Mouse (Mus musculus) cerebellum, postnatal 36 days (tissue): ENCODE data around the gene Prr22.

ENCODE experiments used
- DNase-seq, 2 experiments: peaks; one replicate each; pipeline ENCODE4 v3.0.0; 2021 to 2022; ENCODE audit warnings: mixed read lengths in 2 of 2

Prr22 gene

DNA sequence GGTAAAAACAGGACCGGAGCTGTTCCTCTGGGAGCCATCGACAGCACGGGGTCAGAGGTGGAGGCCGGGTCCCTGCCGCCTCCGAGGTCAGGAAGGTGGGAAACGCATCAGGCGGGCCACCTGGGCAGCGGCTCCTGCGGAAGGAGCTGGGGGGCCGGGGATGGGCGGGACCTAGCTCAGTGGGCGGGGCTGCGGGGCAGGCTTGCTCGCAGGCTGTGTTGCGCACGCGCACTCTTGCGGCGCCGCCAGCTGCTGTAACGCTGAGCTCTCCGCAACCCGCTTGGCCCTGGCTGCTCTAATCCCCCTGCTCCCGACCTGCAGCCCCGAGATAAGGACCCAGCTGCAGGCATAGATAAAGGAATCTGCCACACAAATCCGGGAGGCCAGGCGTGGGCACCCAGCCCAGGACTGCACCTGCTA is 8.0 kb upstream of the Prr22 start:
- peak; percentile 86 to 89 for DNase-seq

DNA sequence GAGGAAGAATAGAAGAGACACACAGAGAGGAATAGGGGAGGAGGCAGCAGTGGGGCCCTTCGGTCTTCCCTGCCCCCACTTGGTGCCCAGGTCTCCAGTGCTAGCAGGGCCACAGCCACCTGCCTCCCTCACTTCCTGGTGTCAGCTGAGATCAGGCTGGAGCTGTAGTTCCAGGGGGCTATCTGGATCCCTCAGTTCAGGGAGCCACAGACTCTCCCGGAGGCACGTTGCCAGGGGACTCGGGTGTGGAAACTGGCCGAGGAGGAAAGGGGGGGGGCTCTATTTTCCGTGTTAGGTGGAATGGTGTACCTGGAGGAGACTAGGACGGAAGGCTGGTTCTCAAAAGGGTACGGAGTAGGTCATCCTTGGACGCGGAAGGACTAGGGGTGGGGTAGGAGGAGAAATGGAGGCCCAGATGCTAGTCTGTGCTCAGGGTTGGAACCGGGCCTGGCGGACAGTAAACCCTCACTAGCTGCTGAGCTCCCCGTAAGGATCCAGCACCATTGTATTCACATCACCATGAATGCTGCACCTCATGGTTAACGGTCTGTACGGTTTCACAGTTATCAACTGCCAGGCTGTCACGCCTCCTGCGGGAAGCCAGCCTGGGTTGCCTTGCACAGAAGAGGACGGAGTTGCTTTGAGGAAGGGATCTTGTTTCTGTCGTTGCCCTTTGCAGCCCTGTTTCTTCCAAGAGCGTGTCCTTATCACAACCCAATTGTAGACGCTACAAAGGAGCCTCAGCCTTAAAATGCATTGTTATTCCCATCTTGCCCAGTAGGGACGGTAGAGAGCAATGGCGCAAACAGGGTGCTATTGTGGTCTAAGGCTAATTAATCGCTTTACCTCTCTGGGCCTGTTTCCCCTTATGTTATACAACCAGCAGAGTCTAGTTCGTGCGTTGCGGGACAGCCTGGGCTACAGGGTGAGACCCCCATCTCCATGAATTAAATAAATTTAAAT is 7.0 kb upstream of the Prr22 start:
- DNase-seq = peak; percentile 59 to 78

DNA sequence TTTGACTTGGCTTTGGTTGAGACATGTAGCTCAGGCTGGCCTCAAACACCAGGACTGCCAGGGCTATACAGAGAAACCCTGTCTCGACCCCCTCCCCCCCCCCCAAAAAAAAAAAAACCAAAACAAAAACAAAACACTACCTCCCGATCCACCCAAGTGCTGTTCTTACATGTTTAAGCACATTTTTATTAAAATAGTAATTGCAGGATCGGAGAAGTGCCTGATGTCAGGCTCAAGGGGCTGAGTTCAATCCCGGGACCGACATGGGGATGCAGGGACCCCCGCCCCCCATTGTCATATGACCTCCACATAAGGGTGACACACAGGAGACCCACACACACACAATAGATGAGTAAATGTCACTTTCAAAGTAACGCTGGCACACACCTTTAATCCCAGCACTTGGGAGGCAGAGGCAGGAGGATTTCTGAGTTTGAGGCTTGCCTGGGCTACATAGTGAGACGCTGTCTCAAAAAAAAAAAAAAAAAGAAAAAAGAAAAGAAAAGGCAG is 6.3 kb upstream of the Prr22 start:
- DNase-seq = no peak

DNA sequence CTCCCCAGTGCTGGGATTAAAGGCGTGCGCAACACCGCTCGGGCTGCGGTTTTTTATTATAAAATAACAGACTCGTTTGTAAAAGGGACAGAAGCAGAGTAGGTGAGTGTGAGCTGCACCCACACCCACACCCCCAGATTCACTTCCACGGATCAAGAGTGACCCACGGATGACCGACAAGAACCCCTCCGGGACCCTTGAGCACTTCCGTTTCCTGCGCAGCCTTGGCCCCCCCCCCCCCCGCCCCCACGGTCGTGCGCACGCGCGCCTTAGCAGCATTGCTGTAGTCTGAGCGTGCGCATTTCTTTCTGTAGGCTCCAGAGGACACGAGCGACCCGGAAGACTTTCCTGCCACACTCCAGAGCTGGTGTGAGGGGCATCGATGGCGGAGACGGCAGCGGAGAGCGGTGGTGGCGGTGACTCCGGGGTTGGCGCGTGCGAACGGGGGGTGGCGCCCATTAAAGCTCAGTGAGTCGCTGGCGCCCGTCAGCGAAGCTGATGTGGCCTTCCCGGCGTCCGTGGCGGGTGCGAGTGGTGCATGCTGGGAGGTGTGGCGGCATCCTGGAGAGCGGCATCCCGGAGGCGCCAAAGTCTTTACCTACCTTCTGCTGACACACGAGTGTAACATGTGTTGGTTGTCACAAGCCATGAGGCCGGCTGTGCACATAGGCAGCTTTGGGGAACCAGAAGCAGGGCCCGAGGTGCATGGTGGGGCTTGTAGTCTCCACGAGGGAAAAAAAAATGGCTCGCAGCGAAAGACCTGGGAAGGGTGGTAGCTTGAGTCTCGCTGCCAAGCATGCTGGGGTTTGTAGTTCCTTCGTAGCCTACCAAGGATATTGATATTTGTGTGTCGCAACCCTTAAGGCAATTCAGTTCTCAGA is 5.3 kb upstream of the Prr22 start, which contains the start of gene Dus3l:
TSS of gene Dus3l (plus strand) at position 284 of the 881 bp plus-strand sequence.
- peak; percentile 81 to 92 for DNase-seq

DNA sequence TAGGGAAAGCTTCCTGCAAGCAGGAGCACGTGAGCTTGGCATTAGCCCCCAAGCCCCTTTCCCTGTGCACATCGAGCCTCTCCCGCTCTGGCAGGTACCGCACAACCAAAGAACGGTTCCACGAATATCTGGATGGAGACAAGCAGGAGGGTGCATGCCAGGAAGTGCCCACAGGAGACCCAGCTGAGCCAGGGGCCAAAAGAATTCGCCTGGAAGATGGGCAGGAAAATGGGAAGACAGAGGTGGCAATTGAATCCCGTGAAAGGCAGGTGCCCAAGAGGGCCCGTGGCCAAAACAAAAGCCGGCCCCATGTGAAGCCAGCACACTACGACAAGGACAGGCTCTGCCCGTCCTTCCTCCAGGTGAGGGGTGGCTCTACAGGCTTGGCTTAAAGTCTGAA is 4.6 kb upstream of the Prr22 start:
- DNase-seq = no peak

DNA sequence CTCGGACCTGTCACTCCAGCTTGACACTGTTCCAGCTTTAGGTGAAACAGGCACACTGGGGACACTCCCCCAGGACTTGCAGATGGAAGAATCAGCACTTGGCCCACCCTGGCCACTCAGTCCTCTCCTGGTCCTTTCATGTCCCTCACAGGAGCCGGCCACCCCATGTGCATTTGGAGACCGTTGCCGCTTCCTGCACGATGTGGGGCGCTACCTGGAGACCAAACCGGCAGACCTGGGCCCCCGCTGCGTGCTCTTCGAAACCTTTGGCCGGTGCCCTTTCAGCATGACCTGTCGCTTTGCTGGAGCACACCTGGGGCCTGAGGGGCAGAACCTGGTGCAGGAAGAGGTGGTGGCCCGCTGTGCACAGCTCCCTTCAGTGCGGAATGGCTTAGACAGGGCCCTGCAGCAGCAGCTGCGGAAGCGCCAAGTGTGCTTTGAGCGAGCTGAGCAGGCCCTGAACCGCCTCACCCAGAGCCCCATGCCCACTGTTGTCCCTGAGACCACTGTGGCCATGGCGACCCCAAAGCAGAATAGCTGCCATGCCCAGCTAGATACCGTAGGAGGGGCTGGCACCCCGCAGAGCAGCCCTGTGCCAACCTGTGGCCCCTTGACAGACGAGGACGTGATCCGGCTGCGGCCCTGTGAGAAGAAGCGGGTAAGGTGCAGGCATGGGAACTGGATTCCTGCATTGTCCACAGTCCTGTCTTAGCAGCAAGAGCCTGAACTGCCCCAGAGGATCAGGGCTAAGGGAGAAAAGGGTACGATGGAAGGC is 3.2 kb upstream of the Prr22 start:
- no peak for DNase-seq

DNA sequence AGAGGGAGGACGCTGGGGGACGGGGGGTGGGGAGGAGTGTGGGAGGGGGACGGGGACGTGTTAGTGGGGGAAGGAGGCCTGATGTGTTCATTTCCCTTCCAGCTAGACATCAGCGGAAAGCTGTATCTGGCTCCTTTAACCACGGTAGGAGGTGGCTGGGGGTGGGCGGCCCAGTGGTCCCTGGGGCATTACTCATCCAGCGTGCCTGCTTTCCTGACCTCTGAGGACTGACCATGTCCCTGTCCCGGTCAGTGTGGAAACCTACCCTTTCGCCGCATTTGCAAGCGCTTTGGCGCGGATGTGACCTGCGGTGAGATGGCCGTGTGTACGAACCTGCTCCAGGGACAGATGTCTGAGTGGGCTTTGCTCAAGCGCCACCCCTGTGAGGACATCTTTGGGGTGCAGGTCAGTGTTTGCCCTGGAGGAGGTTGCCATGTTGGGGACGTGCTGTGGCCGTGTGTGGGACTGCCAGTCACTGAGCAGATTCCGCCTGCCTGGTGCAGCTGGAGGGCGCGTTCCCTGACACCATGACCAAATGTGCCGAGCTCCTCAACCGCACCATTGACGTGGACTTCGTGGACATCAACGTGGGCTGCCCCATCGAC is 2.4 kb upstream of the Prr22 start:
- no peak for DNase-seq

DNA sequence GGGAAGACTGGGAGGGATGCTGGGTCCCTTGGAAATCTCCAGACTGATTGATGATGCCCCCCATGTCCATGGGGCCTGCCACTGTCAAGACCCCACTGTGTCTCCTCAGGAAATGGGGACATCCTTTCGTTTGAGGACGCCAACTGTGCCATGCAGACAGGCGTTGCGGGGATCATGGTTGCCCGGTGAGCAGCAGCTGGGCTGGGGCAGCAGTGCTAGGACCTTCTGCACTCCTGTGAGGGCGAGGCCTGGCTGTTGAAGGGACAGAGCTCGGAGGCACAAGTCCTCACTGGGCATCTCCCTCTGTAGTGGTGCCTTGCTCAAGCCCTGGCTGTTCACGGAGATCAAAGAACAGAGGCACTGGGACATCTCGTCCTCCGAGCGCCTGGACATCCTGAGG is 1.1 kb upstream of the Prr22 start:
- DNase-seq = no peak

DNA sequence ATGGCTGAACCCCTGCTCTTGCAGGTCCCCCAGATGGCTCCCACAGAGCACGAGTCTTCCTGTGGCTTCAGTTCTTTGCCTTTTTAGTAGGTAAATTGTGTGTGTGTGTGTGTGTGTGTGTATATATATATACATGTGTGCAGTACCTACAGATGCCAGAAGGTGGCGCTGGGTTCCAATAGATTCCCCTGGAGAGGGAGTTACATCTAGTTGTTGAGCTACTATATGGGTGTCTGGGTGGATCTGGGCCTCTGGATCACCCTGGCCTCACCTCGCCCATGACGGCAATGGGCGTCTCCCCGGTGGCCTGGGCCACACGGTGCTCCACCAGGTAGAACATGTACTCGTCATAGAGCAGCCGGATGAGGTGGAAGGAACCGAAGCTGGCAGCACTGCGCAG is 7.5 kb downstream of the Prr22 start:
- no peak for DNase-seq

DNA sequence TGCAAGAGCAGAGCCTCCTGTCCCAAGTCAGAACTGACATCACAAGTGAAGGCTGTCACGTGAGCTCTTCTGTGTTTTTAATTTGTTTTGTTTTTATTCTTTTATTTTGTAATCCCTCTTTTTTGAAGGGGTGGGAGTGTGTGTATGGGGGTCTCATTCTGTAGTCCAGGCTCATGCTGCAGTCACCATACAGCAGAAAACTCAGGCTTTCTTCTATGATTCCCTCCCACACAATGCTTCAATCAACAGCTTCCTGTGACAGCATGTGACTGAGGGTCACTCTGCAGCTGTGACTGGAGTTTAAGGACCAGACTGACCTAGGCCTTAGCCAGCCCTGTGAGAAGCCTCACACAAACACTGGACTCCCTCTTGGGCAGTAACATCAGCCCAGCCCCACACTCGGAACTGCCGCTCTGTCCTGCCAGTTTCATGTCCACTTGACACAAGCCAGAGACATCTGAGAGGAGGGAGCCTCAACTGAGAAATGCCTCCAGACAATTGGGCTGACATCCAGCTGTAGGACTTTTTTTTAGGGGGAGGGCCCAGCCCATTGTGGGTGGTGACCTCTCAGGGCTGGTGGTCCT is 8.8 kb downstream of the Prr22 start:
- no peak for DNase-seq

DNA sequence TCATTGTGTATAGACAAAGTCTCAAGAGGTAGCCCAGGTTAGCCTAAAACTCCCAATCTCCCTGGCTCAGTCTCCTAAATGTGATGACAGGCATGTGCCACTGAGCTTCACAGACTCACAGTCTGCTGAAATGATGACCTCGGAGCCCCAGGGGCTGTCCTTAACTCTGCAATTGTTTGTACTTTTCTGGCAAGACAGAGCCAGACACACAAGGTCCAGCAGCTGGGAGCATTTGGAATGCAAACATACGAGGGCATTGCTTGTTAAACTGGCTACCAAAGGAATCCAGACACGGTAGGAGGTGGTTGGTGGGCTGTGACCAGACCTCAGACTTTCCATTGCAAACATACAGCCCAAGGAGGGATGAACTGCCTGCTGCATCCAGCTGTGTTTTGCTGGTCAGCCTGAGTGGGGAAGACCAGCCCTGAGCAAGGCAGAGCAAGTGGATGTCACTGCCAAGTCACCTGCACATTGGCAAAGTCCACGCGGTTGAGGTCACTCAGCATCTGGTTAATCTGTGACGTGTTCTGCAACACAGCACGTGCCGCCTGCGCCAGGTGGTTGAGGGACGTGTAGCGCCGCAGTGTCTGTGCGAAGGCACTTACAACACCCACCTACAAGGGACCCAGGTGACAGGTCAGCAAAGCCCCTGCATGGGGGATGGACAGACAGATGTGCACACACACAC is 10.4 kb downstream of the Prr22 start:
- no peak for DNase-seq

DNA sequence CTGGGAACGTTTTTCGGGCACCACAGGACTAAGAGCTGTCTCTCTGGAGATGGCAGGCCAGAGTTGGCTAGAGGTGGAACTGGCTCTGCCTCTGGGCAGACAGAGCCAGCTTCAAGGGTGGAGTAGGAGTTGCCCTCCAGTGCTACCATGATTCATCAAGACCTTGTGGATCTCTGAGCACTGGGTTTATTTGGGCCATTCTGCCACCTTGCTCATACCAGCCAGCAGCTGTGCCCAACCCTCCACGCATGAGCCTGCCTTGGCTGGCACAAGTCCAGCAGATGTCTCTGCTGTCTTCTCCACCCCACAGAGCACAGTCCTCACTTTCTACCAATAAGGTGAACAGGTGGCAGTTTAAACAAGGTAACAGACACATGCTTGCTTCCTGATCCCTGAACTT is 18.8 kb downstream of the Prr22 start:
- DNase-seq = no peak

DNA sequence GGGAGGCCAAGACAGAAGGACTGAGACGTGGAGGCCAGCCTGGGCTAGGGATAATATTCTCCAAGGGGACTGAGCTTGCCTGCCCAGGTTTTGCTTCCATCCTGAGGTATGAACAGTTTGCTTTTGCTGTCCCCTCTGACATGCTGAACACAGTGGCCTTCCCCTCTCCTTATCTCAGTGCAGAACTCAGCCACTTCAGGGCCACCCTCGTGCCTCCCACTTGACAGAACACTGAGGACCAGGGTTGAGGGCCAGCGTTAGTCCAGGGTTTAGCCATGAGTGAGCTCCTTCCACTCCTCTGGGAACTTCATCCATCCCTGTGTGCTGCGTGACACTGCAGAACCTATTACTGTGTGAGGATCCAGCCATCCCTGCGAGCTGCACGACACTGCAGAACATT is 19.2 kb downstream of the Prr22 start:
- DNase-seq = no peak

DNA sequence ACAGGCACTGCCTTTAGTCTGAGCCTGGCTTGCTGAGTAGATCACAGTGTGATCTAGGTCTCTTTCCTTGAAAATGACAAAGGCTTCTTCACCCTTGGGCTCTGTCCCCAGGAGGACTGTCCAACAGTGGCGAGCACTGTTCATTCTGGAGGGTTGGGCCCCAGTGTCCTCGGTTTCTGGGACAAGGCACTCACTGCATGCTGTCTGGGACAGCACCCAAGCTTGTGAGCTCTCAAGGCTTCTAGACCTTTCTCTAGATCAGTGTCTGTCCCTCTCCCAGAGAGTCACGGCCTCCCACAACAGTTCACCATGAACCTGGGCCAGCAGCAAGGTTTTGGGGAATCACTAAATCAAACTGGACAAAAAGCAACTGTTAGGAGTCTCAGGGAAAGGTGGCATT is 22.5 kb downstream of the Prr22 start:
- no peak for DNase-seq

DNA sequence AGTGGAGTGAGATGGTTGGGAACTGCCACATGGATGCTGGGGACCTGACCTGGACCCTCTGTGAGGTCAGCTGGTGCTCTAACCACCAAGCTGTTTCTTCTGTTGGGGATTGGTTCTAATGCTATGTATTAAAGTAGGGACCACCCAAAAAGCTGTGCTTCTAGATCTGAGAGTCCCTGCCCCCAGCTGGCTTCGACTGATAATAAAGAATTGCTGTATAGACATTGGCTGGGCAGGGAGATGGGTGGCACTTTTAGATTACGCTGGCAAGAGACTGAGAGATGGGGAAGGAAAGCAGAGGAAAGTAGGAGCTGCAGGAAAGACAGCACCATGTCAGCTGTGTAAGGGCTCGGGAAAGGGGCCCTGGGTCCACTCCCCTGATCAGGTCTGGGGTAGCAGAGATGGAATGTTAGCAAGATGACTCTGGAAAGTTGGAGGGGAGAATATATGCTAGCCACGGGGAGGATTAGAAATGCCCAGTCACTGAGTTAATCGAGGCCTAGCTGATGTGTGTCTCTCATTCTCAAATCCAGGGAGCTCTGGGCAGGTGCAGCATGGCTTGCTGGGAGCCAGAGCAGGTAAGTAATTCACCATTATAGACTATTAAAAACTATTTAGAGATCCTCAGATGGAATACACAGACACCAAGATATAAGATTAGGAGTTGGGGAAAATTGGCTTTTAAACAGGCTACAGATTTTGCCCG is 23.7 kb downstream of the Prr22 start:
- no peak for DNase-seq

DNA sequence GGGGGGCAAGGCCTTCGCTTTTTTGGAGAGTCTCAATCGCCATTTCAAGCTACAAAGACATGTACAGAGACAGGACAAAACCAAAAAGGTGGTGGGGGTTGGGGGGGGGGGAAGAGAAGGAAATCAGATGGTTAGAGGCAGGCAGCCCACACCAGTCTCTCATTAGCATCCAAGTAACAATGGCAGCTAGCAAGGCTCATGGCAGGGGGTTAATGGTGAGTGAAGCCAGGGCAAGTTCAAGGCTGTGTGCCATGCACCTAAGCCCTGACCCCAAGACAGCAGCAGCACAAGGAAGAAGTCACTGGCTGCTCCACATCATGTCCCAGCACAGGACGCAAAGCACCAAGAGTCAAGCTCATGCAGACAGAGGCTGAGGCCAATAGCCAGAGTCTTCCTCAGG is 29.2 kb downstream of the Prr22 start:
- DNase-seq = no peak

DNA sequence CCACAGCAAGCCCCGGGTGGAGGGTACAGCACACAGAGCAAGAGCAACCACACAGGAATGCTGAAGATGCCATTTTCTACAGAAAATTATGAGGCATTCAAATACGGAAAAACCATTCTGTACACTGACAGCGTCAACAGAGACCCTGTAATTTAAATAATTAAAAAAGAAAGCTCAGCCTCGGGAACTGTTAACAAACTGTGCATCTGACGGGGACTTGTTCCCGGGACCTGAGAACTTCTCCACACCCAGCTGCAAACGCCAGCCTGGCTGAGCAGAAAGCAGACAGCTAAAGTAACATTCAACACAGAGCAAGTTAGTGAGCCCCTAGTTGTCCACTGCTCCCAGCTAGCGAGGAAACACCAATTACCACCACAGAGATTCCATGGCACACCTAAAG is 32.0 kb downstream of the Prr22 start:
- no peak for DNase-seq

DNA sequence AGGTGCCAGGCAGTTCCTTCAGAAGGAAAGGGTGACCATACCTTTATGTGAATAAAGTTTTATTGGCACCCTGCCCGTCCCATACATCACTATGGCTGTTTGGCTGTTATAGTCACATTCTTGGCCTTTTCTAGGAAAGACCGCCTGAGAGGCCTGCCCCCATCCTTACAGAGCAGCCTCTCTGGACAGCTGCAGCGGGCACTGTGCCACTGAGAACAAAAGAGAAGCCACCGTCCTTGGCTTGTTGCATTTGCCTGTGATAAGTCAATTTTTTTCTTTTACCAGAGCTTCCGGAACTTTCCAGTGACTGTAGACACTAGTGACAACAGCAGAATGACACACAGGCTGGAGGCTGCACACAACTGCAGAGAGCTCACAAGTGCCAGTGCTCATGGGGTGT is 34.9 kb downstream of the Prr22 start:
- DNase-seq = no peak

DNA sequence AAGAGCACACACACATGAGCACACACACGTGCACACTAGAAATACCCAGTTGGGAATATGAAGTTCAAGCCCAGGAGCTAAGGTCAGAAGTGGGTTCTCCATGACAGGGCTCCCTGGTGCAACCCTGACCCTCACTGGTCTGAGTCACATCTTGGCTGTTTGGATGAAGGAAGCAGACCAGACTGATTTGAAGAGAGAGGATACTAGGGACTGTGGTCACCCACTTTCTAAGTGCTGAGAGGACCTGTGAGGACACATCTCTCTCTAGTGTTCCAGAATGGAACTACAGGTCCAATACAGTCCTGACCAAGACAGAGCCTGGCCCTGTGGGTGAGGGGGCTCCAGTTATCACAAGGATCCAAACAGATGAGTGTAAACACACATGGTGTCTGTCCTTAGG is 35.7 kb downstream of the Prr22 start:
- no peak for DNase-seq

DNA sequence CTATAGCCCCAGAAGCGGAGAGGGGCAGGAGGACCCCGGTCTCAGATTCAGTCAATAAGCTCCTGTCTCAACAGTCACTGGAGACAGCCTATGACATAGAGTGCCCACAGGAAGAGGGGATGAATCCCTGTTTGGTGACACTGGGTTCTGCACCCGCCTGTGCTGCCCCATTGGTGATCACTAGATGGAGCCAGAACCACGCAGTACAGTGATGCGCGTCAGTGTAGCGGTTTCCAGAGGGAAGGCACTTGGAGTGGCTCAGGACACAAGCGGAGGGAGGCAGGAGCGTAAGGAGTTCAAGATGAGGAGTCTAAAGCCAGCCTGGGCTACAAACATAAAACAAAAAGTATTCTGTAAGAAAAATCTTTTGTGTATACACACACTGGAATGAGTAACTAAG is 38.5 kb downstream of the Prr22 start:
- DNase-seq = peak; percentile 74 to 81

DNA sequence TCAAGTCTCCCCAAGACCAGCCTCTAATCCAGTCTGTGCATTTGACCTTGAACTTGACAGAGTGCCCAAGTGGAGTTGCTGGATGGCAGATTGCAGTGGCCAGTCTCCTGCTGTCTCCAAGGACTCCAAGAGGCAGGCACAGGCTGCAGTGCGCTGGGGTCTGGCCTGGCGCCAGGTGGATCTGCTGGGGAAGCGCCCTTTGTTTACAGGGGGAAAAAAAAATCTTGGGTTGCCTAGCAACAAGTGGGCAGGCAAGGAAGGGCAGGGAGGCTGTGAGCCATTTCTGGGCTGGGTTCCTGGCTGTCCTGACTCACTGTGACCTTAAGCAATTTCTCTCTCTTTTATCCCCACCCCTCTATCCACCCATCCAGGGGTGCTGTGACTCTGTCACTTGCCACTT is 40.2 kb downstream of the Prr22 start:
- DNase-seq = peak; percentile 55 to 64
